9 mouse cellular contexts compared by ENCODE assay signal in the genomic region with DNA sequence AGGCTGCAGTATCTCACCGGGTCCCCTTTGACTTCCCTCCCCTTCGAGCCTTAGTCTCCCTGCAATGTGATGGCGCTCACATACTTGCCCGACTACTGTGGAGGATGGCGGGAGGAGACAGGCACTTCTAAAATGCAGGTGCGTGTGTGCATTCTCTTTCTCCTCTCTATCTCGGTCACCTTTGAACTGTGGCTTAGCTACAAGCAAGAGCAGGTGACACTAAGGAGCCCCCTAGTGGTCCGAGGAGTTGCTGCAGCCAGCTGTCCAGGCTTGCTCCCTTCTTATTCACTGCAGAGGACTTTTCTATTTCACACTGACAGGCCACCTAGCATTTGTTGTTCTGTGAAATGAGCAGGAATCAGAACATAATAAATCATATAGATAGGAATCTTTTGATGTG. TPM values are rescaled to one million over a fixed set of nuclear protein-coding genes. Genes with fewer than 3 reads are reported as not detected.
DNase-seq lines count a peak whose midpoint lies in the region; ATAC-seq and TF ChIP-seq lines count a peak whose summit lies in the region.
"Had no signal": no experiment of that assay in that cellular context is flagged by ENCODE, and none has a peak within 500 bp of the region (broad histone marks: within the 10 kb centered on the region; RNA-seq: fewer than 3 reads in every experiment).

No protein-coding gene starts in this region.

- H3K9ac ChIP-seq in embryonic facial prominence, embryonic 11.5 days (replicated peaks; ENCODE audit: low read length) = no peak overlapping the region
- no peak overlapping the region for H3K9ac ChIP-seq in heart, embryonic 12.5 days
- no peak overlapping the region for H3K9ac ChIP-seq in kidney, embryonic 14.5 days (ENCODE audit: low read depth, low read length)
- no peak overlapping the region for H3K9ac ChIP-seq in liver, embryonic 12.5 days

- H3K36me3 ChIP-seq in embryonic facial prominence, embryonic 11.5 days (replicated peaks; ENCODE audit: control insufficient read depth, insufficient read depth, low read depth, low read length) = no peaks in the 10 kb centered on the region
- no peaks in the 10 kb centered on the region for H3K36me3 ChIP-seq in heart, embryonic 12.5 days
- H3K36me3 ChIP-seq in kidney, embryonic 14.5 days (ENCODE audit: control insufficient read depth, insufficient read depth, low read length) = no peaks in the 10 kb centered on the region
- H3K36me3 ChIP-seq in liver, embryonic 12.5 days = no peaks in the 10 kb centered on the region
- H3K36me3 ChIP-seq in thymus, adult 2 months (ENCODE audit: control insufficient read depth, insufficient read depth, low read length) = no peaks in the 10 kb centered on the region

- no peaks in the 10 kb centered on the region for H3K27me3 ChIP-seq in embryonic facial prominence, embryonic 11.5 days (ENCODE audit: control insufficient read depth, insufficient read depth, low read length)
- no peaks in the 10 kb centered on the region; the same call in 1 of the 2 replicates for H3K27me3 ChIP-seq in heart, embryonic 12.5 days (replicated peaks)
- H3K27me3 ChIP-seq in kidney, embryonic 14.5 days (ENCODE audit: control insufficient read depth, insufficient read depth, low read length) = 0 out of 2 replicates have a peak, but pooled peaks cover 6% of the 10 kb centered on the region
- peaks cover 40% of the 10 kb centered on the region for H3K27me3 ChIP-seq in liver, embryonic 12.5 days (replicated peaks)
- H3K27me3 ChIP-seq in thymus, adult 2 months (ENCODE audit: control insufficient read depth, insufficient read depth, low read length) = no peaks in the 10 kb centered on the region

- H3K27ac ChIP-seq in embryonic facial prominence, embryonic 11.5 days (replicated peaks; ENCODE audit: low read depth, low read length) = no peak overlapping the region
- no peak overlapping the region for H3K27ac ChIP-seq in heart, embryonic 12.5 days (ENCODE audit: poor library complexity, severe bottlenecking)
- H3K27ac ChIP-seq in kidney, embryonic 14.5 days (ENCODE audit: low read depth, low read length) = no peak overlapping the region
- no peak overlapping the region for H3K27ac ChIP-seq in liver, embryonic 12.5 days
- no peak overlapping the region for H3K27ac ChIP-seq in thymus, adult 2 months (ENCODE audit: control insufficient read depth, insufficient read depth, low read length)

- TF ChIP-seq CTCF in thymus, adult 2 months (IDR thresholded peaks at IDR 0.05; ENCODE audit: borderline replicate concordance, control insufficient read depth, extremely low read depth, insufficient read depth, low read length, poor library complexity) = peak; percentile 80; the same call in 1 of the 2 replicates

- no peak for TF ChIP-seq POLR2A in thymus, adult 2 months (IDR thresholded peaks at IDR 0.05; ENCODE audit: control insufficient read depth, extremely low read depth, insufficient read depth, low read length, poor library complexity)

- 0 out of 2 replicates have a peak, but pooled peaks have one; percentile 46 for ATAC-seq in embryonic facial prominence, embryonic 11.5 days (replicated peaks; ENCODE audit: insufficient number of reproducible peaks, low FRiP score, low TSS enrichment, low read depth)
- no peak for ATAC-seq in heart, embryonic 12.5 days (ENCODE audit: insufficient number of reproducible peaks, low FRiP score)
- ATAC-seq in kidney, embryonic 14.5 days (ENCODE audit: low FRiP score, low TSS enrichment) = peak; percentile 26; the same call in 1 of the 2 replicates
- ATAC-seq in liver, embryonic 12.5 days = peak; percentile 50

- H3K4me3 ChIP-seq in embryonic facial prominence, embryonic 11.5 days (ENCODE audit: low read depth, low read length) = no peak overlapping the region
- H3K4me3 ChIP-seq in heart, embryonic 12.5 days = no peak overlapping the region
- no peak overlapping the region for H3K4me3 ChIP-seq in kidney, embryonic 14.5 days (ENCODE audit: low read length)
- no peak overlapping the region for H3K4me3 ChIP-seq in liver, embryonic 12.5 days
- no peak overlapping the region for H3K4me3 ChIP-seq in thymus, adult 2 months (ENCODE audit: control insufficient read depth, insufficient read depth, low read length)
- H3K4me3 ChIP-seq: erythroblast, embryonic 14.5 days had no signal

- no peaks in the 10 kb centered on the region for H3K9me3 ChIP-seq in embryonic facial prominence, embryonic 11.5 days (replicated peaks; ENCODE audit: control insufficient read depth, low read length)
- 0 out of 2 replicates have a peak, but pooled peaks cover 3% of the 10 kb centered on the region for H3K9me3 ChIP-seq in heart, embryonic 12.5 days (replicated peaks)
- no peaks in the 10 kb centered on the region for H3K9me3 ChIP-seq in kidney, embryonic 14.5 days (ENCODE audit: control insufficient read depth, low read length)
- no peaks in the 10 kb centered on the region for H3K9me3 ChIP-seq in liver, embryonic 12.5 days (replicated peaks)

- H3K4me1 ChIP-seq in embryonic facial prominence, embryonic 11.5 days (ENCODE audit: control insufficient read depth, insufficient read depth, low read length) = no peaks in the 10 kb centered on the region
- peaks cover 5% of the 10 kb centered on the region for H3K4me1 ChIP-seq in heart, embryonic 12.5 days (replicated peaks)
- no peaks in the 10 kb centered on the region for H3K4me1 ChIP-seq in kidney, embryonic 14.5 days (ENCODE audit: control insufficient read depth, insufficient read depth, low read length)
- peaks cover 5% of the 10 kb centered on the region for H3K4me1 ChIP-seq in liver, embryonic 12.5 days
- peaks cover 11% of the 10 kb centered on the region for H3K4me1 ChIP-seq in thymus, adult 2 months (replicated peaks; ENCODE audit: control insufficient read depth, insufficient read depth, low read length)

- DNase-seq in CD4-positive, CD25-positive, alpha-beta regulatory T cell, adult 2 months (ENCODE audit: low read depth, low spot score) = peak; percentile 82
- DNase-seq in adrenal gland, adult 8-10 months = peak; percentile 53
- peak; percentile 86 for DNase-seq in embryonic facial prominence, embryonic 11.5 days (ENCODE audit: low spot score)
- DNase-seq in neural tube, embryonic 10.5 days (ENCODE audit: extremely low spot score, low spot score) = peak; percentile 82
- DNase-seq in thymus, adult 2 months = peak; percentile 79

- 0 out of 2 replicates have a peak overlapping the region, but pooled peaks have one; percentile 14 for H3K4me2 ChIP-seq in embryonic facial prominence, embryonic 11.5 days (ENCODE audit: low read depth, low read length)
- H3K4me2 ChIP-seq in heart, embryonic 12.5 days = peak overlapping the region; percentile 50
- peak overlapping the region; percentile 21; the same call in 1 of the 2 replicates for H3K4me2 ChIP-seq in kidney, embryonic 14.5 days (replicated peaks; ENCODE audit: low read depth, low read length)
- H3K4me2 ChIP-seq in liver, embryonic 12.5 days = peak overlapping the region; percentile 40

- 4% methylated on average over 8 of the region's 8 CpGs for WGBS in embryonic facial prominence, embryonic 11.5 days
- 4% methylated on average over 8 of the region's 8 CpGs for WGBS in heart, embryonic 12.5 days
- WGBS in kidney, embryonic 14.5 days = 3% methylated on average over 8 of the region's 8 CpGs
- 3% methylated on average over 8 of the region's 8 CpGs for WGBS in liver, embryonic 12.5 days (ENCODE audit: insufficient replicate concordance)
- 3% methylated on average over 8 of the region's 8 CpGs for WGBS in thymus, adult 2 months

RNA-seq across cellular contexts. Expression of a gene that starts 13.1 kb away (rescaled TPM):
- 1 to 10 TPM in 3 of 4 experiments, under 1 TPM in 1; 0.81 to 1.9 (median 1.5) TPM for total RNA-seq in adrenal gland, adult 8-10 months (2022)
- 0.43 and 0.59 TPM in 2 replicates for polyA plus RNA-seq in embryonic facial prominence, embryonic 11.5 days (2014; fragmentation: Nextera tagmentation; extraction: Ambion mirVana)
- 0.82 and 1.2 TPM in 2 replicates for polyA plus RNA-seq in heart, embryonic 12.5 days (2016; fragmentation: Nextera tagmentation; extraction: Ambion mirVana)
- polyA plus RNA-seq in kidney, embryonic 14.5 days (2014; fragmentation: Nextera tagmentation; extraction: Ambion mirVana) = 0.27 and 0.61 TPM in 2 replicates
- 0.07 and 0.17 TPM in 2 replicates for polyA plus RNA-seq in liver, embryonic 12.5 days (2016; fragmentation: Nextera tagmentation; extraction: Ambion mirVana)
- 0.33 and 0.54 TPM in 2 replicates for polyA plus RNA-seq in thymus, adult 2 months (2012; rRNA removed)
- polyA plus RNA-seq: erythroblast, embryonic 14.5 days had no signal

RNA-seq across cellular contexts. Expression of a gene that starts 17.7 kb away (rescaled TPM):
- total RNA-seq in adrenal gland, adult 8-10 months (2022) = 10 to 100 TPM; 24.6 to 36.3 (median 29.0) TPM
- polyA plus RNA-seq in embryonic facial prominence, embryonic 11.5 days (2014; fragmentation: Nextera tagmentation; extraction: Ambion mirVana) = 8.4 and 9.8 TPM in 2 replicates
- 5.9 and 6.0 TPM in 2 replicates for polyA plus RNA-seq in heart, embryonic 12.5 days (2016; fragmentation: Nextera tagmentation; extraction: Ambion mirVana)
- polyA plus RNA-seq in kidney, embryonic 14.5 days (2014; fragmentation: Nextera tagmentation; extraction: Ambion mirVana) = 9.9 and 11.0 TPM in 2 replicates
- 3.3 and 3.4 TPM in 2 replicates for polyA plus RNA-seq in liver, embryonic 12.5 days (2016; fragmentation: Nextera tagmentation; extraction: Ambion mirVana)
- 26.1 and 35.2 TPM in 2 replicates for polyA plus RNA-seq in thymus, adult 2 months (2012; rRNA removed)

RNA-seq across cellular contexts. Expression of a gene that starts 41.2 kb away (rescaled TPM):
- 1 to 10 TPM; 2.1 to 7.3 (median 4.7) TPM for total RNA-seq in adrenal gland, adult 8-10 months (2022)
- polyA plus RNA-seq in embryonic facial prominence, embryonic 11.5 days (2014; fragmentation: Nextera tagmentation; extraction: Ambion mirVana) = 2.9 and 3.1 TPM in 2 replicates
- 7.9 and 8.0 TPM in 2 replicates for polyA plus RNA-seq in heart, embryonic 12.5 days (2016; fragmentation: Nextera tagmentation; extraction: Ambion mirVana)
- 4.7 and 5.8 TPM in 2 replicates for polyA plus RNA-seq in kidney, embryonic 14.5 days (2014; fragmentation: Nextera tagmentation; extraction: Ambion mirVana)
- polyA plus RNA-seq in liver, embryonic 12.5 days (2016; fragmentation: Nextera tagmentation; extraction: Ambion mirVana) = 0.86 and 1.7 TPM in 2 replicates
- 0.50 and 0.69 TPM in 2 replicates for polyA plus RNA-seq in thymus, adult 2 months (2012; rRNA removed)
- polyA plus RNA-seq: erythroblast, embryonic 14.5 days had no signal
